Mouse (Mus musculus) adrenal gland, adult 18-20 months (tissue): ENCODE measurements around the gene Hnrnpc. TPM values are rescaled to one million over a fixed set of nuclear protein-coding genes. Genes with fewer than 3 reads are reported as not detected.
"Not testable (repeated sequence)": the region's sequence is repeated elsewhere in the genome, so short reads cannot be mapped to it uniquely, and the experiment has no call there.

Experiments used
- DNase-seq, 2 experiments: peaks; one replicate each; pipeline ENCODE4 v3.0.0; 2021 to 2022; ENCODE audit warnings: low spot score in 2 of 2
- total RNA-seq, 2 experiments: library from RNA; stranded (reverse); gene quantifications; 1 replicate in 1 of 2; 2 replicates in 1 of 2; pipeline ENCODE4 v1.2.3; 2021

Hnrnpc gene
- total RNA-seq, 2 experiments from 2014 or later, result 285 to 298 TPM

DNA sequence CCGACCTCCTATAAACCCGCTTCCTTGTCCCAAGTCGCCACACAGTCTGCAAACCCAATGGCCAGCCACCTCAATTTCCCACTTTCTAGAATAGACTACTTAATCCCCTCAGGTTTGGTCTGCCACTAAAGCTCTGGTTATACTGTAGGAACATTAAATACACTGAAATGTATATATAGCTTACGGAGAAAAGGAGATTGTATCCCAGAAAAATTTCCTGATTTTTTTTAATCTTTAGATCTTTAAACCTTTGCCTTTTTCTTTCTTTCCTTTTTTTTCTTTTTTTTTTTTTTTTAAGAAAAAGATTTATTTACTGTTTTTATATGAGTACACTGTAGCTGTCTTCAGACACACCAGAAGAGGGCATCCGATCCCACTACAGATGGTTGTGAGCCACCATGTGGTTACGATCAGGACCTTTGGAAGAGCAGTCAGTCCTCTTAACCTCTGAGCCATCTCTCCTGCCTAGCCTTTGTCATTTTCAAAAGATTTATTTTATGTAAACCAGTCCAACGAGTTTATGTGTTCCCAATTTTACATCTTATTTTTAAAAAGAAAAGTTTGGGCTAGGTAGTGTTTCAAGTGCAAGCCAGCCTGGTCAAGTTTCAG lies 953 bp upstream of the Hnrnpc start:
- no peak for DNase-seq

DNA sequence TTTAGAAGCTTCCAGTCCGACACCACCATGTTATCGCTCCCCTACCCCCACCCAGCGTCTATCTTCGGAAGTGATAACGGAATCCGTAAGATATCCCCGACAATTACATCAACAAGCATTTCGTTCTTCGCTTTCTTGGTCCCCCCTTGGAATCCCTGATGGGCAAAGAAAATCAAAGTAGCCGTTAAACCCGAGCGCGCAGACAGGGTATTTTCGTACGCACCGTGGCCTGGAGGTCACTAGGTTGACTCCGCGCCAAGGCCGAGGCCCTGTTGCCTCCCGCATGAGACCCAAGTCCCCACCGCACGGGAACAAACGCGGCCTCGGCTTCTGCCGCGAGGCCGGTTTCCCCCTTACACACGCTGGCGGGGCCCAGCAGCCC lies 363 bp downstream of the Hnrnpc start:
- DNase-seq, result no peak

DNA sequence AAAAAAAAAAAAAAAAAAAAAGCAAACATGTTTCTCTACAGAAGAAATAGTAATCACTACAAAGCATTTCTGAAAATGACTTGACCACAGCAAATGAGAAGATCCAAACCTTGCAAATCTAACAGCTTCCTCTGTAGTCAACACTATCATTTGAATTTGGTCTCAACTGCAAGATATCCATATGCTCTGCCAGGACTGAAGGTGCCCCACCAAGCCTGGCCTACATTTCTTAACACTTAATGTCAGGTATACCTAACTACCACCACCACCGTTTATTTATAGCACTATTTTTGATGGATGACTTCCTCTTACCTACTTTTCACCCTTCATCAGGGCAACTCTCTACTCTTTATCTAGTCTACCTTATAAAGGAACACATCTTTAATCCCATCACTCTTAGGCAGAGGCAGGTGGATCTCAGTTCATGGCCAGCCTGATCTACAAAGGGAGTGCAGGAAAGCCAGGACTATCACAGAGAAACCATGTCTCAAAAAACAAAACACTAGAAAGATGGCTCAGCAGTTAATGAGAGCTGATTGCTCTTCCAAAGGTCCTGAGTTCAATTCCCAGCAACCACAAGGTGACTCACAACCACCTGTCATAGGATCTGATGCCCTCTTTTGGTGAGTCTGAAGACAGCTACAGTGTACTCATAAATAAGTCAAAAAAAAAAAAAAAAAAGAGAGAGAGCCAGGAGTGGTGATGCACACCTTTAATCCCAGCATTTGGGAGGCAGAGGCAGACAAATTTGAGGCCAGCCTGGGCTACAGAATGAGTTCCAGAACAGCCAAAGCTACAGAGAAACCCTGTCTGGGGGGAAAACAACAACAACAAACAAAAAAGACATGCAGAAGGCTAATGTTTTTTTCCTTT lies 2.3 kb downstream of the Hnrnpc start:
- no peak for DNase-seq

DNA sequence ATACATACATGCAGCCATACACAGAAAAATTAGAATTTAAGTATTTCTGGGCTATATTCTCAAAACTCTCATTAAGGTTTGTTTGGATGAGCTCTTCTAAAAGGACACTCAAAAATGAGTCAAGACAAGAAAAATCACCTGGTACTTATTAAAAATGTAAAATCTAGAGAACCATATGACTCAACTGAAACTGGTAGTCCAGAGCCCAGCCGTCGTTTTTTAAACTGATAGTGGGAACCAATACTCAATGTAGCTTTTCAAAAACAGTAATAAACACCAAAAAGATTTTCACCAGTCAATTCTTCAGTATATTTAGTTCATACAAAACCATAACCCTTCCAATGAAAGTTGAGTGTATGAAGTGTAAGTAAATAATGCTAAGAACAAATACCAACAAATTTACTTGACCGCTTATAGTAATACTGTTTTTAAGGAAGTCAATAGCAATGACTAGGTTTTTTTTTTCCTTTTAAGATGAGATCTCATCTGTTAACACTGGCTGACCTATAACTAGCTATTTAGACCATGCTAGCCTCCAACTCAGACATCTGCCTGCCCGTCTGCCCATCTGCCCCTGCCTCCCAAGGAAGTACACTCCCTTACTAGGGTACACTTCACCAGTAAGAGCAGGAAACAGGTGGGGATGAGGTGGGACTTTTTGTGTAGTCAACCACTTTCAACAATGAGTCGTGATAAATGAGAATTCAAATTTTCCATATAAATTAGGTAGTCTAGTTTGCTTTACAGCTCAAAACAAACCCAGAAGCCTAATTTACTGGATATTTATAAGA lies 3.5 kb downstream of the Hnrnpc start:
- no peak for DNase-seq

DNA sequence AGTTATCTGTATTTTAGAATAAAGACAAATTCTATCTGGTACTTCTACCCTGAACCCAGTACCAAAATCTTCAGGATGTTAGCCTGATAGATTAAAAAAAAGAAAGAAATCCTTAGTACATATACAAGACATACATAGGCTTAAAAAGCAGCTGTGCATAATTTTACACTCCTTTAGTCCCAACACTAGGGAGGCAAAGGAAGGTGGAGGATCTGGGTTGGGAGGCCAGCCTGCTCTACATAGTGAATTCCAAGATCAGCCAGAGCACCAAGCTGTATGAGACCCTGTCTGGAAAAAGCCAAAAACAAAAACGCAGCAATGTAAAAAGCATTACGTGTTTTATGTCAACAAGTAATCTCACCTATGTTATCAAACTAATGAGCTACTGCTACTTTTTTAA lies 4.3 kb downstream of the Hnrnpc start:
- no peak for DNase-seq

DNA sequence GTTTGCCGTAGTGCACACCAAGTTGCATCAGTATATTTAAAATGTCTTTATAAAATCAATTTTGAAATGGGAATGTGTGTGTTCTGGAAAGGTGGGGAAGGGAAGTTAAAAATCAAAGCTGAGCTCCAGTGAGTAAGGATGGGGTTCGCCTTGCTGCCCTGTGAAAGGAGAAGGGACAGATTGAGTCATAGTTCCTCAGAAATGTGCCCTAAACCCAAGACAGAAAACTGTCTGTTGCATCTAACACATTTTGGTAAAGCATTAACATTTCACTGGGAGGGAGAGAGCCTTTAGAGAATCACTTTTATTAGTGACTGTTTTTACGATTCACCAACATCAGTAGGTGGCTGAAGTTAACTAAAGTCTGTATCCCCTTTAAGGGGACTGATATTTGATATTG lies 5.4 kb downstream of the Hnrnpc start:
- DNase-seq, result not testable (repeated sequence)

DNA sequence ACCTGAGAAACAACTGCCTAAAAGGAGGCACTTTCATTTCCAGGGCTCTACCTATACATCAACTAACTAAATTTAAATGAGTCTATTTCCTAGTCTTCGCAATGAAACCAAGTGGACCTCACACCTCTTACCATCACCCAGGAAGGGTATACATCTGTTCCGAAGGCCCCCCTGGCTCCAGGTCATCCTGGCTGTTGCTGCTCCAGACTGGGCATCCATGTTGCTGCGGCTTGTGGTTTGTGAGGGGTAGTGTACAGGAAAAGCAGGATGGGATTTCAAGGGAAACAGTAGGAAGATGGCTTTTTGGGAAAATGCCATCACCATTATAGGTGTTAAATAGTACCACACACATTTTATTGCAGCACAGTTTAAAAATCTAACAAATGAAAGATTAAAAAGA lies 6.6 kb downstream of the Hnrnpc start:
- not testable (repeated sequence) for DNase-seq

DNA sequence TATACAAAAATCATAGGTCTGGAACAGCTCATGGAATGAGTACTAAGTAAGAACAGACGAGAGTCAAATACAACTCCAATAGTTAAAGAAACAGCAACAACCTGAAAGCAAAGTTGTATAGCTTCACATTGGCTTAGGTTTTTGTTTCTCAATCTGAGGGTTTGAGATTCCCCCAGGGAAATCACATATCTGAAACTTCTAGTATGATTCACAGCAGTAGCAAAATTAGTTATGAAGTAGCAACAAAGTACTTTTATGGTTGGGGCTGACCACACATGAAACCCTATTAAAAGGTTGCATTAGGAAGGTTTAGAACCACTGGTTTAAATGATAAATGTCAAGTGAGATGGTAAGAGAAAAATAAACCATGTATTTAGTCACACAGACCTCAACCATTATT lies 9.3 kb downstream of the Hnrnpc start:
- DNase-seq, result no peak

DNA sequence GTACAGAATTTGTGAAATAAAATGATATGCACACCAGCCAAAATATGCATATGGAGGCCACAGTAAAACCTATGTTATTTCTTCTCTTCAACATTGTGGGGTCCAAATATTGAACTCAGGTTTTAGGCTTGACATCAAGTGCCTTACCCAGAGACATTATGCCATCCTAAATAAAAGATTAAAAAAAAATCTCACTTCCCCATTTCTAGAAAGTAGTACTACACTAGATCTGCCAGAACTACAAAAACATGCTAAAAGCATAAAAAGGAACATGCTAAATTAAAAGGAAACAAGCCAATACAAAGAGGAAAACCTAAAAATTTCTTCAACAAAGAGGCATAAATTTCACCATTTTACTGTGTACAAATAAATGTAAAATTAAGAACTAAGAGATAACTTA lies 20.7 kb downstream of the Hnrnpc start:
- no peak for DNase-seq

DNA sequence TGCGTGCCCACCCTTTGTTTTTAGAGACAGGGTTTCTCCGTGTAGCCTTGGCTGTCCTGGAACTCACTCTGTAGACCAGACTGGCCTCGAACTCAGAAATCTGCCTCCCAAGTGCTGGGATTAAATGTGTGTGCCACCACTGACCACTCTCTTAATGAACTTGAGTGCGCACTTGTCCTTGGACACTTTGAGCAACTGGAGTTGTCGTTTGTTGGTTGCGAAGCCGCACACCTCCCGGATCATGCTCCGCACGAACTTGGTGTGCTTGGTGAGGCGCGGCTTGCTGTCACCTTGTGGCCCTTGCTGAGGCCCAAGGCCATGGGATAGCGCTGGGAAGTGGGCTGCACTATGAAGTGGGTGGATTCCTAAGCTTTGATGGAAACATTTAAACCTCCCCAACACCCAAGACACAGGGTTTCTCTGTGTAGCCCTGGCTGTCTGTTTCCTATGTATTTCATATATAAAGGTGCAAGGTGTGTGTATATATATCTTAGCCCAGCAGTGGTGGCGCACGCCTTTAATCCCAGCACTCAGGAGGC lies 32.2 kb downstream of the Hnrnpc start:
- DNase-seq, result no peak

DNA sequence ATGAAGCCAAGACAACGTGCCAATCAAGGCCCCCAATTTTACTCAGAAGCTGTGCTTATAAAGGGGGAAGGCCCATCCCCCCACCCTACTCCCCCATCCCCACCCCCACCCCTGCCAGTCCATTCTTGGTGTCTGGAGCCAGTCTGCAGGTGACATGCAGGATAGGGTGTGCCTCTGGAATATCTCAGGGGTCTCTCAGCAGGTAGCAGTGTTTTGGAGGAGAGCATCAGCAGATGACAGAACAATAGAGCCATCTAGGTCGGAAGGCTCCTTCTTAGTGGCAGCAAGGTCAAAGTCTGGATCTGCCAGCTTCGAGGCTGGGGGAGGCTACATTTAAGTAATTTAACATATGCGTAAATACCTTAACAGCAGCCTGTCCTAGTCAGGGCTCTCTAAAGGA lies 37.7 kb downstream of the Hnrnpc start:
- no peak for DNase-seq

DNA sequence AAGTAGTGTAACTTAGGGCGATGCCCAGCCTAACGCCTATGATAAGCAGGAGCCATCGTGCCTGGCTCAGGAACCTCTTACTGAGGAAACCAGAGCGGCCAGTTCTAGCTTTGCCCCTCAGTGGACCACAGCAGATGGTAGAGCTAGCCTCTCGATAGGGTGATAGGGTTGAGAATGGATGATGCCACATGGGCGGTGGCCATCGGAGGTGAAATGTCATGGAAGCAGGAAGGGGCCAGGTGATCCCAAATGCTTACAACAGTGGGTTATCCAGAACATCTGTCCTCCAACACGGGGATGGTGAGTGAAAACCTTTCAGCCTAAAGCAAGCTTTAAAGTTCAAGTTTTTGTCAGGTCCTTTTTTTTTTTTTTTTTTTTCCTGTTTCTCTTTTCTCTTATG lies 42.0 kb downstream of the Hnrnpc start:
- no peak for DNase-seq

DNA sequence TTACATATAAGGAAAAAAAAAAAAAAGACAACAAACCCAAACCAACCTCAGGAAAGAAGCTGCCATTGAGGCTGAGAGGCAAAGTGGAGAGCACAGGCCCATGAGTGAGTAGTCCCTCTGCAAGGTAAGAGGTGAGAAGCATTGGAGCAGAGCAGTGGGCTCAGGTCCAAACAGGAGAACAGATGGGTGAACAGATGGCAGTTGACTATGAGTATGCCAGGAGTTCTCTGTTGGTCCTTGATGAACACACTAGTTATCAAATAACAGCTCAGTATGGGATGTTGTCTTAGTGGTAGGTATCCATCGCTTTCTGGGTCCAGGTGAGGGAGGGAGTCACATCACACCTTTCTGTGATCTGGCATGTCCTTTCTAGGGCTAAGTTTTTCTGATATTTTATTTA lies 43.0 kb downstream of the Hnrnpc start:
- DNase-seq, result no peak

DNA sequence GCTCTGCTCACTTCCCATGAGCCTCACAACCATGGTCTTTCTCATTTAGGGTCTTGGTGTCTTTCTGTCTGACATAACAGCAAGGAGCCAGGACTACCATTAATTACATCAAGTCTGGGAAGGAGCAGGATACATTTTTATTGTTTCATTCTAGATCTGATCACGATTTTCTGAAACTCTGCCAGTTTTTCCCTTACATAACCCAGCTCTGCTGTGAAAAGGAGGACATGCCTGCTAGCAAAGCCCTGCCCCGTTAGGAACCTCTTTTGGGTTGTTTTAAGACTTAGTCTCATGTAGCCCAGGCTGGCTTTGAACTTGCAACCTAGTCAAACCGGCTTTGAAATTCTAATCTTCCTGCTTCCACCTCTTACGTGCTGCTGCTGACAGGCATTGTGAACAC lies 43.8 kb downstream of the Hnrnpc start:
- DNase-seq, result no peak

DNA sequence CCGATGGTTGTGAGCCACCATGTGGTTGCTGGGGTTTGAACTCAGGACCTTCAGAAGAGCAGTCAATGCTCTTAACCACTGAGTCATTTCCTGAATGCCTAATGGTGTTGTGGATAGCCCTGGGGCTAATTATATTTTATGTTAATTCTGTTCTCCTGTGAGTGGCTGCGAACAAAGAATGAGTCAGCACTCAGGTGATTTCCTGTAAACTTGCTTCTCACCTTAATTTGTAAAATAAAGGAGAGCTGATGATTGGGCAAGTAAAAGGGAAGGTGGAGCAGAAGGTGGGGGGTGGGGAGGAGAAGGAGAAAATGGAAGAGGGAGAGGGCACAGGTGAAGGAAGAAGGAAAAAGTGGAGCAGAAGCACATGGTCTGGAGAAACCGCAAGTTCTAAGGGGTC lies 51.1 kb downstream of the Hnrnpc start:
- DNase-seq, result not testable (repeated sequence)

DNA sequence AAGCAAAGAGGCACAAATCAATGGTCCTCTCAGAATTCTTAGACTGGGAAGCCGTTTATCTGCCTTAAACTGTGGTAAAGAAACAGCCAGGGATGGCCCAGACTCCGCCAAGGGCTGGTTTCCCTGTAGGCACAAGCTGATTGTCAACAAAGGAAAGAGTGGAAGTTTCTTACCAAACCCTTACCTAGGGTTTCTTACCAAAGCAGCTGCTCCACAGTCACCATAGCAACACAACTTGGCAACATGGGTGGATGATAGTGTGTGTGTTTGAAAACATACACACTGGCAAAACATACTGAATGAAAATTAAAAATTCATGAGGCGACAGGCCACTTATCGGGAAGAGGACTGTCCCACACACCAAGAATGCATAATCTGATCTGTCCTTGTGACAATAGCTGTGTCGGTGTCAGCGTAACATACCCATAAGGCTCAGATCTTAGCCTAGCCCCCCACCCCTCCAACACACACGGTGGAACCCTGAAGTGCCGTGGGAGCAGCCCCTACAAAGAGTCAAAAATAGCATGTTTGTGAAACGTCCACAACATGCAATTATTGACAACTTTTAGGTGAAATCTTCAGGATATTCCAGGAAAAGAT lies 57.8 kb downstream of the Hnrnpc start:
- DNase-seq, result no peak

DNA sequence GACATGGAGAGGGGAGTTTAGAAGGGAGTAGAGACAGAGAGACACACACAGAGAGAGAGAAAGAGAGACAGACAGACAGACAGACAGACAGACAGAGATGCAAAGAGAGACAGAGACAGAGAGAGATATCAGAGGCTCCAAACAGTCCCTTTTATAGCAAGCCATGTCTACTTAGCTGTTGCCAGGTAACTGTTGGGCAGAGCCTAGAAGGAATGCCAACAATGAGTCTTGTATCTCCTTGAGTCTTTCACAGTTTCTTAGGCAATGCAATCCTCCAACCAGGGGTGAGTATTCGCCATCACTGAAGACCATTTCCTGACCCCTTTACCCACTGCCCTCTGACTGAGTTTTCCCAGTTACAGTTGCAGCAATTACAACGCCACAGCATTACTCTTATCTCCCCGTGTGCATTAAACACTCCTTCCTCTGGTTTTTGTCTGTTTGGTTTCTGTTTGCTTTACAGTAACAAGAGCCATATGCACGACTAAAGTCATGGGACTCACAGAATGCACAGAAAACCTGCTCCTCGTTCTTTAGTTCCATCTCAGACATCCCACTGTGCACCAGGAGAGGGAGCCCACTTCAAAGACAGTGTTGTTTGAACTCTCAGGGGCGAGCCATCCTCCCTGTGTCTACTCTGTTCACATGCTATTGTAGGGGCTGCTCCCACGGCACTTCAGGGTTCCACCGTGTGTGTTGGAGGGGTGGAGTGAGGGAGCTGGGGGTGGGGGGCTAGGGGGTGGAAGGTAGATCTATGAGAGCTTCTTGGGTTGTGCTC lies 58.7 kb downstream of the Hnrnpc start:
- no peak for DNase-seq

DNA sequence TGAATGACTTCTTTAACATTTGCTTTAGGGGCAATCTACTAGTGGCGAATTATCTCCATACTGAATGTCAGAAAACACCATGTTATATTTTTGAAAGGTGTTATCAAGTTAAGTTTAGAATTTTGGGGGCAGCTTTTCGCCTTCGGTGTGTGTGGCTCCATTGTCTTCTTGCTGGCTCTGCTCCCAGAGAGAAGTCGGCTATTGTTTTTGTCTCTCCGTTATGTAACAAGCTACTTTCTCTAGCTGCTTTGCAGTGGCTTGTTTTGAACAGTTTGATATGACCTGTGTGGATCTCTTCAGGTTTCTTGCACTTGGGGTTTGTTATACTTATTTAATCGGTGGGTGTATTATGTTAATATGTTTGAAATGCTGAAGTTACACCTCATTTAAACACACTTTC lies 60.4 kb downstream of the Hnrnpc start:
- no peak for DNase-seq

DNA sequence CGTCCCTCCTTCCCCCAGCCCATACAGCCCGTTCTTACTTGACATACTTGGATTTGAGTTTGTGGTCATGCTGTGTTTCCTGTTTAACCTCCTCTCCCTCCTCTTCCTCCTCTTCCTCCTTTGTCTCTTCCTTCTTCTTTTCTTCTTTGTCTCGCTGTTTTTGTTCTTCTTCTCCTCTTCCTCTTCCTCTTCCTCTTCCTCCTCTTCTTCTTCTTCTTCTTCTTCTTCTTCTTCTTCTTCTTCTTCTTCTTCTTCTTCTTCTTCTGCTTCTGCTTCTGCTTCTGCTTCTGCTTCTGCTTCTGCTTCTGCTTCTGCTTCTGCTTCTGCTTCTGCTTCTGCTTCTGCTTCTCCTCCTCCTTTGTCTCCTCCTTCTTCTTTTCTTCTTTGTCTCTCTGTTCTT lies 61.5 kb downstream of the Hnrnpc start, which contains the start of gene Olfr221:
Gene Olfr221 (minus strand): TSS at position 101 of the 400 bp plus-strand sequence.
- not testable (repeated sequence) for DNase-seq

DNA sequence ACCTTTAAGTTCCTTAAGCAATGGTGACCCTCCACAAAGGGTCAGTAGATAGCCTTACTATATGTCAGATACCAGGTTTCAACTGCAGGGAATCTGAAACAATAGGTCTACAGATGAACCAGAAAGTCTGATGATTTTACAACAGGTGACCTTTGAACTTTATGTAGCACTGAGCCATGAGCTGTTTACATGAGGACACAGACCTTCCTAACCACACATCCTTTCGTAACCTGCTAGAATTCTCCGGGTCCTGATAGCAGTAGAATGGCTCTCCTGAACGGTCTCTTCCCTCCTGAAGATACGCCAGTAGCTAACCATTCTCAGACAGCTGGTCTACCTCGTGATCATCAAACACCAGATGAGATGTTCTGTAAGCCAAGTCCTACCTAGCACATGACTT lies 64.5 kb downstream of the Hnrnpc start:
- DNase-seq, result no peak
